Mouse (Mus musculus): ENCODE measurements around the gene Klhl10. TPM values are rescaled to one million over a fixed set of nuclear protein-coding genes. Genes with fewer than 3 reads are reported as not detected.

Gene Klhl10
- polyA plus RNA-seq, 1 experiment = 0.52 TPM

GRCm38 (mm10) chr11:100421537-100421936 lies 20.2 kb upstream of the Klhl10 start:
- H3K4me1 ChIP-seq (ENCODE audit: control insufficient read depth, insufficient read depth, low read length) = no peaks in the 10 kb centered on the region; the same call in 1 of the 2 replicates
- H3K27ac ChIP-seq (ENCODE audit: insufficient read depth, low read length) = no peak overlapping the region
- no peak overlapping the region for H3K4me3 ChIP-seq (ENCODE audit: insufficient read depth, low read length)
- no peak for TF ChIP-seq CTCF (IDR thresholded peaks at IDR 0.05; ENCODE audit: extremely low read depth, insufficient read depth, low read length)
- TF ChIP-seq POLR2A (IDR thresholded peaks at IDR 0.05; ENCODE audit: extremely low read depth, insufficient read depth, low read length) = no peak

- Histone ChIP-seq H3K4me3 (ENCODE audit: insufficient read depth, low read length) (no peak overlapping the region), H3K27ac (ENCODE audit: insufficient read depth, low read length) (no peak overlapping the region), H3K4me1 (ENCODE audit: control insufficient read depth, insufficient read depth, low read length) (peaks cover 3% of the 10 kb centered on the region)
- TF ChIP-seq CTCF (IDR thresholded peaks at IDR 0.05; ENCODE audit: extremely low read depth, insufficient read depth, low read length) = no peak
- TF ChIP-seq POLR2A (IDR thresholded peaks at IDR 0.05; ENCODE audit: extremely low read depth, insufficient read depth, low read length) = no peak
Measured at GRCm38 (mm10) chr11:100423836-100424235, 17.9 kb upstream of the Klhl10 start.

GRCm38 (mm10) chr11:100425851-100426250 lies 15.9 kb upstream of the Klhl10 start:
- peak; percentile 60 for TF ChIP-seq CTCF (IDR thresholded peaks at IDR 0.05; ENCODE audit: extremely low read depth, insufficient read depth, low read length)
- no peak for TF ChIP-seq POLR2A (IDR thresholded peaks at IDR 0.05; ENCODE audit: extremely low read depth, insufficient read depth, low read length)

GRCm38 (mm10) chr11:100426820-100427219 lies 14.9 kb upstream of the Klhl10 start:
- no peak overlapping the region for H3K4me3 ChIP-seq (ENCODE audit: insufficient read depth, low read length)
- H3K27ac ChIP-seq (ENCODE audit: insufficient read depth, low read length) = no peak overlapping the region
- no peak for TF ChIP-seq POLR2A (IDR thresholded peaks at IDR 0.05; ENCODE audit: extremely low read depth, insufficient read depth, low read length)
- no peak for TF ChIP-seq CTCF (IDR thresholded peaks at IDR 0.05; ENCODE audit: extremely low read depth, insufficient read depth, low read length)
- peaks cover 3% of the 10 kb centered on the region for H3K4me1 ChIP-seq (ENCODE audit: control insufficient read depth, insufficient read depth, low read length)

More at GRCm38 (mm10) chr11:100425851-100426250, 15.9 kb upstream of the Klhl10 start:
- Histone ChIP-seq H3K4me3 (ENCODE audit: insufficient read depth, low read length) (no peak overlapping the region), H3K4me1 (ENCODE audit: control insufficient read depth, insufficient read depth, low read length) (peaks cover 3% of the 10 kb centered on the region), H3K27ac (ENCODE audit: insufficient read depth, low read length) (no peak overlapping the region)

- H3K4me3 ChIP-seq (ENCODE audit: insufficient read depth, low read length) = no peak overlapping the region
- no peak; the same call in 1 of the 2 replicates for TF ChIP-seq POLR2A (IDR thresholded peaks at IDR 0.05; ENCODE audit: extremely low read depth, insufficient read depth, low read length)
- no peak for TF ChIP-seq CTCF (IDR thresholded peaks at IDR 0.05; ENCODE audit: extremely low read depth, insufficient read depth, low read length)
- H3K27ac ChIP-seq (ENCODE audit: insufficient read depth, low read length) = no peak overlapping the region
- H3K4me1 ChIP-seq (ENCODE audit: control insufficient read depth, insufficient read depth, low read length) = peaks cover 3% of the 10 kb centered on the region; the same call in 1 of the 2 replicates
Measured at GRCm38 (mm10) chr11:100428612-100429199, 13.0 kb upstream of the Klhl10 start.

GRCm38 (mm10) chr11:100430052-100430451 lies 11.7 kb upstream of the Klhl10 start:
- peaks cover 3% of the 10 kb centered on the region; the same call in 1 of the 2 replicates for H3K4me1 ChIP-seq (ENCODE audit: control insufficient read depth, insufficient read depth, low read length)
- TF ChIP-seq POLR2A (IDR thresholded peaks at IDR 0.05; ENCODE audit: extremely low read depth, insufficient read depth, low read length) (no peak), CTCF (IDR thresholded peaks at IDR 0.05; ENCODE audit: extremely low read depth, insufficient read depth, low read length) (no peak)
- H3K4me3 ChIP-seq (ENCODE audit: insufficient read depth, low read length) = no peak overlapping the region
- H3K27ac ChIP-seq (ENCODE audit: insufficient read depth, low read length) = no peak overlapping the region

- no peak for TF ChIP-seq CTCF (IDR thresholded peaks at IDR 0.05; ENCODE audit: extremely low read depth, insufficient read depth, low read length)
- TF ChIP-seq POLR2A (IDR thresholded peaks at IDR 0.05; ENCODE audit: extremely low read depth, insufficient read depth, low read length) = no peak
Measured at GRCm38 (mm10) chr11:100432002-100432401, 9.7 kb upstream of the Klhl10 start.

GRCm38 (mm10) chr11:100435678-100436246 lies 6.0 kb upstream of the Klhl10 start:
- H3K4me1 ChIP-seq (ENCODE audit: control insufficient read depth, insufficient read depth, low read length) = peaks cover 2% of the 10 kb centered on the region; the same call in 1 of the 2 replicates
- no peak overlapping the region for H3K4me3 ChIP-seq (ENCODE audit: insufficient read depth, low read length)
- no peak for TF ChIP-seq CTCF (IDR thresholded peaks at IDR 0.05; ENCODE audit: extremely low read depth, insufficient read depth, low read length)
- TF ChIP-seq POLR2A (IDR thresholded peaks at IDR 0.05; ENCODE audit: extremely low read depth, insufficient read depth, low read length) = no peak
- no peak overlapping the region for H3K27ac ChIP-seq (ENCODE audit: insufficient read depth, low read length)

More at GRCm38 (mm10) chr11:100432002-100432401, 9.7 kb upstream of the Klhl10 start:
- Histone ChIP-seq H3K27ac (ENCODE audit: insufficient read depth, low read length) (no peak overlapping the region), H3K4me1 (ENCODE audit: control insufficient read depth, insufficient read depth, low read length) (peaks cover 3% of the 10 kb centered on the region; the same call in 1 of the 2 replicates), H3K4me3 (ENCODE audit: insufficient read depth, low read length) (no peak overlapping the region)

- H3K4me3 ChIP-seq (ENCODE audit: insufficient read depth, low read length) = no peak overlapping the region
- peaks cover 4% of the 10 kb centered on the region; the same call in 1 of the 2 replicates for H3K4me1 ChIP-seq (ENCODE audit: control insufficient read depth, insufficient read depth, low read length)
- TF ChIP-seq POLR2A (IDR thresholded peaks at IDR 0.05; ENCODE audit: extremely low read depth, insufficient read depth, low read length) = no peak
- TF ChIP-seq CTCF (IDR thresholded peaks at IDR 0.05; ENCODE audit: extremely low read depth, insufficient read depth, low read length) = no peak
Measured at GRCm38 (mm10) chr11:100437901-100438300, 3.8 kb upstream of the Klhl10 start.

More at GRCm38 (mm10) chr11:100437901-100438300, 3.8 kb upstream of the Klhl10 start:
- H3K27ac ChIP-seq (ENCODE audit: insufficient read depth, low read length) = no peak overlapping the region

All from cortical plate, adult 2 months (tissue).